Mouse (Mus musculus) midbrain, postnatal 0 days (tissue): Measurements from ENCODE around the gene Sgcb. TPM values are rescaled to one million over a fixed set of nuclear protein-coding genes. Genes with fewer than 3 reads are reported as not detected.

ENCODE experiments used
- ATAC-seq: fragments of 200-750 bp; cut with Nextera tagmentation; 2 replicates; pipeline ENCODE4 v1.8.0; 2017; ENCODE audit warnings: moderate number of reproducible peaks, mild to moderate bottlenecking, moderate TSS enrichment, moderate library complexity; ENCODE audit not compliant: low FRiP score
- DNase-seq: peaks from one replicate; pipeline ENCODE4 v3.0.0-alpha.2; 2015; ENCODE audit warnings: low spot score
- H3K27ac ChIP-seq: fragments of 300-500 bp; sonication (generic); 2 replicates; pipeline ENCODE4 v1.5.1; 2014; ENCODE audit warnings: low read depth, mild to moderate bottlenecking, low read length, mixed read lengths
- H3K27me3 ChIP-seq: fragments of 300-500 bp; sonication (generic); 2 replicates; pipeline ENCODE4 v1.6.1; 2014; ENCODE audit warnings: low read length, control low read depth, mixed read lengths; ENCODE audit not compliant: insufficient read depth
- H3K36me3 ChIP-seq: fragments of 300-500 bp; sonication (generic); 2 replicates; pipeline ENCODE4 v1.6.1; 2014; ENCODE audit warnings: low read length, control low read depth, mixed read lengths; ENCODE audit not compliant: insufficient read depth
- H3K4me1 ChIP-seq: fragments of 300-500 bp; sonication (generic); 2 replicates; pipeline ENCODE4 v1.6.1; 2014; ENCODE audit warnings: mild to moderate bottlenecking, control low read depth, antibody characterized with exemption, low read length, mixed read lengths; ENCODE audit not compliant: insufficient read depth
- H3K4me2 ChIP-seq: fragments of 300-500 bp; sonication (generic); 2 replicates; pipeline ENCODE4 v1.6.1; 2014; ENCODE audit warnings: low read depth, mild to moderate bottlenecking, low read length, mixed read lengths; ENCODE audit not compliant: poor library complexity, severe bottlenecking
- H3K4me3 ChIP-seq: fragments of 300-500 bp; sonication (generic); 2 replicates; pipeline ENCODE4 v1.5.1; 2014; ENCODE audit warnings: low read depth, mild to moderate bottlenecking, low read length, moderate library complexity
- H3K9ac ChIP-seq: fragments of 300-500 bp; sonication (generic); replicated peaks from 2 replicates; pipeline ENCODE4 v1.6.1; 2014; ENCODE audit warnings: mild to moderate bottlenecking, low read length, moderate library complexity, mixed read lengths; ENCODE audit not compliant: poor library complexity, severe bottlenecking
- H3K9me3 ChIP-seq: fragments of 300-500 bp; sonication (generic); 2 replicates; pipeline ENCODE4 v1.6.1; 2016; ENCODE audit warnings: low read length, control low read depth
- CTCF ChIP-seq: IDR thresholded peaks from 2 replicates; pipeline ENCODE4 v1.5.1; 2016; ENCODE audit warnings: antibody characterized with exemption, mild to moderate bottlenecking
- WGBS: fragments of 180-500 bp; shearing (Covaris S2); extraction: QIAGEN DNeasy Blood & Tissue Kit; methylation state at CpG from one replicate; pipeline ENCODE4 v1.1.7; 2014; 5-methylcytosine and 5-hydroxymethylcytosine counted together
- polyA plus RNA-seq: library from polyadenylated mRNA; unstranded; fragments of >200 nt; fragmentation: Nextera tagmentation; extraction: Ambion mirVana; gene quantifications from 2 replicates; pipeline ENCODE4 v1.2.1, GENCODE M21; 2015
- total RNA-seq: library from RNA; depleted of rRNA; stranded (reverse); fragments of >200 nt; gene quantifications from 2 replicates; pipeline ENCODE4 v1.2.3, GENCODE M21; 2014

Sgcb gene
- total and polyA plus RNA-seq, 2 experiments from 2014 or later: 24.7 to 49.7 TPM

GRCm38 (mm10) chr5:73613296-73613695, 34.3 kb downstream of the Sgcb start:
- no peaks in the 10 kb centered on the region for H3K27me3 ChIP-seq
- ATAC-seq: no peak
- 93% methylated on average over 8 of the region's 8 CpGs for WGBS

GRCm38 (mm10) chr5:73611071-73611470, 36.5 kb downstream of the Sgcb start:
- ATAC-seq: no peak
- H3K4me3 ChIP-seq: no peak overlapping the region
- DNase-seq: no peak
- TF ChIP-seq CTCF: no peak
- no peaks in the 10 kb centered on the region for H3K36me3 ChIP-seq
- H3K27ac ChIP-seq: no peak overlapping the region
- H3K9me3 ChIP-seq: 0 out of 2 replicates have a peak, but pooled peaks cover 5% of the 10 kb centered on the region
- no peak overlapping the region for H3K4me2 ChIP-seq
- H3K27me3 ChIP-seq: no peaks in the 10 kb centered on the region
- H3K4me1 ChIP-seq: no peaks in the 10 kb centered on the region
- H3K9ac ChIP-seq: no peak overlapping the region
- WGBS: 95% methylated on average over 4 of the region's 4 CpGs

More at GRCm38 (mm10) chr5:73613296-73613695, 34.3 kb downstream of the Sgcb start:
- 0 out of 2 replicates have a peak, but pooled peaks cover 5% of the 10 kb centered on the region for H3K9me3 ChIP-seq
- no peak overlapping the region for H3K27ac ChIP-seq
- no peak for TF ChIP-seq CTCF
- no peaks in the 10 kb centered on the region for H3K36me3 ChIP-seq
- H3K4me2 ChIP-seq: no peak overlapping the region
- DNase-seq: no peak
- no peak overlapping the region for H3K4me3 ChIP-seq
- H3K9ac ChIP-seq: no peak overlapping the region
- no peaks in the 10 kb centered on the region for H3K4me1 ChIP-seq

DNA sequence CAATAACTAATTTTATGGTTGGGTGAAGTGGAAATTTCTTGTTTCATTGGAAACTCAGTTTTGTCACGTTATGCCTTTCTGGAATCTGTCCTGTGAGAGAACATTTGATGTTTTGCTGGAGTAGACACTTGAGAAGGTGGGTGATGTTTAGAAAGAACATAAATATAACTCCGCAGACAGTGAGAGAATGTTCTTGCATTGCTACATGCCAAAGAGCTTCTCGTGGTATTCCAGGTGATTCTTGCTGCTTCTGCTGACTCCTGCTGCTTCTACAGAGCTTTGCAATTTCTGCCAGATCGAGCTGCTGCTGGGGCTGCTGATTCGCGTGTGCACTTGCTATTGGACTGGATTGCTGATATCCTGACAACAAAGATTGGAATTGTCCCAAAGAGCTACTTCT, 42.6 kb downstream of the Sgcb start:
- no peak overlapping the region for H3K27ac ChIP-seq
- H3K27me3 ChIP-seq: no peaks in the 10 kb centered on the region
- WGBS: 87% methylated on average over 6 of the region's 6 CpGs
- 0 out of 2 replicates have a peak, but pooled peaks cover 4% of the 10 kb centered on the region for H3K4me1 ChIP-seq
- ATAC-seq: no peak
- H3K4me3 ChIP-seq: no peak overlapping the region
- no peaks in the 10 kb centered on the region for H3K36me3 ChIP-seq
- H3K9me3 ChIP-seq: no peaks in the 10 kb centered on the region
- DNase-seq: no peak
- no peak for TF ChIP-seq CTCF
- no peak overlapping the region for H3K9ac ChIP-seq
- no peak overlapping the region for H3K4me2 ChIP-seq

DNA sequence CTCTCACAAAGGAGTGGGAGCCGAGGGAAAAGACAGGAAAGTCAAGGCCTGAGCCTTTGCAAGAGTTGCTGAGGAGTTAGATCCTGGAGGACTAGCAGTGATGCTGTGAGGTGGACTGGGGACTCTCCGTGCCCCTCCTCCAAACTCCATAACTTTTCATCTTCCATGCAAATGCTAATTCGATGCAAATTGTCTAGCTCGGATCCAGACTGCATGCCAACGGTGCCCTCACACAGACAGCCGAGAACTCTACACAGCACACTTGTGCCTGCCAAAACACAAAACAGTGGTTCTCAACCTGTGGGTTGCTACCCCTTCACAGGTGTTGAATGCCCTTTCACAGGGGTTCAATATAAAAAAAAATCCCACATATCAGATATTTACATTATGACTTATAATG, 43.0 kb downstream of the Sgcb start:
- H3K4me2 ChIP-seq: no peak overlapping the region
- H3K4me3 ChIP-seq: no peak overlapping the region
- no peak overlapping the region for H3K27ac ChIP-seq
- DNase-seq (no peak), ATAC-seq (no peak)
- TF ChIP-seq CTCF: no peak
- no peaks in the 10 kb centered on the region for H3K27me3 ChIP-seq
- no peaks in the 10 kb centered on the region for H3K36me3 ChIP-seq
- no peak overlapping the region for H3K9ac ChIP-seq
- H3K4me1 ChIP-seq: 0 out of 2 replicates have a peak, but pooled peaks cover 4% of the 10 kb centered on the region
- WGBS: 70% methylated on average over 6 of the region's 6 CpGs
- H3K9me3 ChIP-seq: no peaks in the 10 kb centered on the region

GRCm38 (mm10) chr5:73602865-73603264, 44.7 kb downstream of the Sgcb start:
- H3K27me3 ChIP-seq: no peaks in the 10 kb centered on the region
- no peaks in the 10 kb centered on the region for H3K36me3 ChIP-seq
- WGBS: 86% methylated on average over 3 of the region's 3 CpGs
- H3K4me1 ChIP-seq: 0 out of 2 replicates have a peak, but pooled peaks cover 4% of the 10 kb centered on the region
- H3K27ac ChIP-seq: no peak overlapping the region
- ATAC-seq (no peak), DNase-seq (no peak)
- no peaks in the 10 kb centered on the region for H3K9me3 ChIP-seq
- H3K4me3 ChIP-seq: no peak overlapping the region
- no peak overlapping the region for H3K4me2 ChIP-seq
- H3K9ac ChIP-seq: no peak overlapping the region
- TF ChIP-seq CTCF: no peak

- no peaks in the 10 kb centered on the region for H3K36me3 ChIP-seq
- TF ChIP-seq CTCF: no peak
- no peak overlapping the region for H3K4me2 ChIP-seq
- no peak overlapping the region for H3K9ac ChIP-seq
- 38% methylated on average over 8 of the region's 8 CpGs for WGBS
- no peaks in the 10 kb centered on the region for H3K9me3 ChIP-seq
- DNase-seq: peak; percentile 46
- no peak overlapping the region for H3K4me3 ChIP-seq
- 0 out of 2 replicates have a peak, but pooled peaks cover 4% of the 10 kb centered on the region for H3K4me1 ChIP-seq
- ATAC-seq: no peak
- no peaks in the 10 kb centered on the region for H3K27me3 ChIP-seq
- H3K27ac ChIP-seq: no peak overlapping the region
Observed at GRCm38 (mm10) chr5:73601361-73601763, 46.2 kb downstream of the Sgcb start.
